Mouse (Mus musculus) kidney, adult 8-10 months (tissue): Measurements from ENCODE around the gene Ttll3.

Source experiments
- DNase-seq, 2 experiments: peaks; one replicate each; pipeline ENCODE4 v3.0.0; 2022

Ttll3 gene

GRCm38 (mm10) chr6:113379246-113379645 lies 9.8 kb upstream of the Ttll3 start:
- DNase-seq: no peak

GRCm38 (mm10) chr6:113380480-113380879 lies 8.6 kb upstream of the Ttll3 start:
- DNase-seq: peak; percentile 32 to 40

GRCm38 (mm10) chr6:113384351-113384927 lies 4.6 kb upstream of the Ttll3 start:
- DNase-seq: no peak

GRCm38 (mm10) chr6:113385160-113385714 lies 3.8 kb upstream of the Ttll3 start:
- no peak for DNase-seq

GRCm38 (mm10) chr6:113386025-113386424 lies 3.0 kb upstream of the Ttll3 start:
- DNase-seq: no peak

GRCm38 (mm10) chr6:113390715-113391114 lies 1.7 kb downstream of the Ttll3 start:
- DNase-seq: peak; percentile 61

GRCm38 (mm10) chr6:113392015-113392386 lies 2.9 kb downstream of the Ttll3 start:
- DNase-seq: no peak

- peak in 1 of 2 experiments; percentile 28 for DNase-seq
Measured at GRCm38 (mm10) chr6:113392387-113393071, 3.5 kb downstream of the Ttll3 start.

- DNase-seq: no peak
Measured at GRCm38 (mm10) chr6:113393951-113394350, 4.9 kb downstream of the Ttll3 start.

- no peak for DNase-seq
Measured at GRCm38 (mm10) chr6:113394811-113395210, 5.8 kb downstream of the Ttll3 start.

GRCm38 (mm10) chr6:113395501-113395900 lies 6.4 kb downstream of the Ttll3 start:
- no peak for DNase-seq

- DNase-seq: no peak
Measured at GRCm38 (mm10) chr6:113396270-113397030, 7.4 kb downstream of the Ttll3 start.

GRCm38 (mm10) chr6:113402094-113402493 lies 13.0 kb downstream of the Ttll3 start:
- DNase-seq: no peak

- DNase-seq: peak in 1 of 2 experiments; percentile 44
Measured at GRCm38 (mm10) chr6:113404649-113405448, 15.8 kb downstream of the Ttll3 start.

- DNase-seq: no peak
Measured at GRCm38 (mm10) chr6:113405483-113405882, 16.4 kb downstream of the Ttll3 start.

GRCm38 (mm10) chr6:113406683-113407082 lies 17.6 kb downstream of the Ttll3 start:
- no peak for DNase-seq

- no peak for DNase-seq
Measured at GRCm38 (mm10) chr6:113410001-113410400, 20.9 kb downstream of the Ttll3 start.

- no peak for DNase-seq
Measured at GRCm38 (mm10) chr6:113416416-113416815, 27.4 kb downstream of the Ttll3 start.

- no peak for DNase-seq
Measured at GRCm38 (mm10) chr6:113418441-113419198, 29.6 kb downstream of the Ttll3 start.

- peak; percentile 95 to 98 for DNase-seq
Measured at GRCm38 (mm10) chr6:113419199-113419587, 30.1 kb downstream of the Ttll3 start, which contains the start of gene Rpusd3. TSS of gene Rpusd3 (minus strand) at chr6:113419340.

- DNase-seq: no peak
Measured at GRCm38 (mm10) chr6:113423000-113423399, 33.9 kb downstream of the Ttll3 start.

GRCm38 (mm10) chr6:113424187-113424586 lies 35.1 kb downstream of the Ttll3 start:
- DNase-seq: no peak
